Comparison of ENCODE assay signal across 9 mouse cellular contexts in genomic region chrX:97377065-97377421, GRCm38 (mm10). TPM values are rescaled to one million over a fixed set of nuclear protein-coding genes. Genes with fewer than 3 reads are reported as not detected.
A peak's percentile ranks its signal among the peaks of the same experiment; 100 is the strongest.
DNase-seq lines count a peak whose midpoint lies in the region; ATAC-seq and TF ChIP-seq lines count a peak whose summit lies in the region.
"Had no signal": no experiment of that assay in that cellular context is flagged by ENCODE, and none has a peak within 500 bp of the region (broad histone marks: within the 10 kb centered on the region; RNA-seq: fewer than 3 reads in every experiment).

Gene Eda2r, minus strand, starts transcription at chrX:97377216.

- DNase-seq in layer of hippocampus, adult 11-12 months (ENCODE audit: low spot score), result peak; percentile 3
- no peak for DNase-seq in layer of hippocampus, adult 2 months (ENCODE audit: low spot score in 2 of 2)
- peak; percentile 79 for DNase-seq in embryo, embryonic 11 days
- DNase-seq in gonadal fat pad, adult 2 months (ENCODE audit: low read depth), result peak; percentile 38
- no peak for DNase-seq in right cerebral cortex, adult 2 months (ENCODE audit: low spot score in 2 of 2)

- ATAC-seq in intestine, embryonic 15.5 days, result peak; percentile 99
- peak; percentile 68 for ATAC-seq in liver, embryonic 16.5 days (ENCODE audit: low read depth)
- ATAC-seq in neural tube, embryonic 13.5 days (ENCODE audit: low read depth), result peak; percentile 94

- no peak for TF ChIP-seq CTCF in layer of hippocampus, adult 2 months (conservative IDR thresholded peaks at IDR 0.05)

- H3K36me3 ChIP-seq in intestine, embryonic 15.5 days, result no peaks in the 10 kb centered on the region
- H3K36me3 ChIP-seq in liver, embryonic 16.5 days (ENCODE audit: control insufficient read depth, insufficient read depth), result no peaks in the 10 kb centered on the region
- H3K36me3 ChIP-seq in neural tube, embryonic 13.5 days, result no peaks in the 10 kb centered on the region

- WGBS in intestine, embryonic 15.5 days, result 16% methylated on average over 8 of the region's 8 CpGs
- WGBS in liver, embryonic 16.5 days (ENCODE audit: insufficient replicate concordance), result 18% methylated on average over 8 of the region's 8 CpGs
- 12% methylated on average over 8 of the region's 8 CpGs for WGBS in neural tube, embryonic 13.5 days

- no peak within 1 kb of the TSS for H3K4me3 ChIP-seq in layer of hippocampus, adult 2 months
- H3K4me3 ChIP-seq in intestine, embryonic 15.5 days (replicated peaks), result peak within 1 kb of the TSS; percentile 4; the same call in 1 of the 2 replicates
- H3K4me3 ChIP-seq in liver, embryonic 16.5 days (ENCODE audit: low read depth, low read length), result no peak within 1 kb of the TSS
- peak within 1 kb of the TSS; percentile 19 for H3K4me3 ChIP-seq in neural tube, embryonic 13.5 days

- H3K9ac ChIP-seq in intestine, embryonic 15.5 days, result no peak within 1 kb of the TSS
- no peak within 1 kb of the TSS for H3K9ac ChIP-seq in liver, embryonic 16.5 days (ENCODE audit: low read depth, low read length)
- no peak within 1 kb of the TSS for H3K9ac ChIP-seq in neural tube, embryonic 13.5 days

- peak within 1 kb of the TSS; percentile 46 for H3K4me2 ChIP-seq in intestine, embryonic 15.5 days (replicated peaks)
- H3K4me2 ChIP-seq in liver, embryonic 16.5 days (ENCODE audit: low read depth, low read length), result peak within 1 kb of the TSS; percentile 13; the same call in 1 of the 2 replicates
- peak within 1 kb of the TSS; percentile 51 for H3K4me2 ChIP-seq in neural tube, embryonic 13.5 days

- no peak within 1 kb of the TSS for H3K27ac ChIP-seq in layer of hippocampus, adult 2 months
- H3K27ac ChIP-seq in intestine, embryonic 15.5 days, result no peak within 1 kb of the TSS
- H3K27ac ChIP-seq in liver, embryonic 16.5 days (ENCODE audit: low read length), result no peak within 1 kb of the TSS
- no peak within 1 kb of the TSS for H3K27ac ChIP-seq in neural tube, embryonic 13.5 days (replicated peaks)

- H3K4me1 ChIP-seq in intestine, embryonic 15.5 days (replicated peaks), result no peaks in the 10 kb centered on the region
- no peaks in the 10 kb centered on the region for H3K4me1 ChIP-seq in liver, embryonic 16.5 days (ENCODE audit: control insufficient read depth, low read depth, low read length)
- no peaks in the 10 kb centered on the region; the same call in 1 of the 2 replicates for H3K4me1 ChIP-seq in neural tube, embryonic 13.5 days (replicated peaks)

- H3K27me3 ChIP-seq in intestine, embryonic 15.5 days (replicated peaks), result no peaks in the 10 kb centered on the region
- no peaks in the 10 kb centered on the region for H3K27me3 ChIP-seq in liver, embryonic 16.5 days (ENCODE audit: control insufficient read depth, insufficient read depth, low read depth, low read length)
- no peaks in the 10 kb centered on the region for H3K27me3 ChIP-seq in neural tube, embryonic 13.5 days
- H3K27me3 ChIP-seq: CH12.LX had no signal

- no peaks in the 10 kb centered on the region for H3K9me3 ChIP-seq in intestine, embryonic 15.5 days
- no peaks in the 10 kb centered on the region for H3K9me3 ChIP-seq in liver, embryonic 16.5 days (replicated peaks; ENCODE audit: control insufficient read depth, low read length)
- no peaks in the 10 kb centered on the region for H3K9me3 ChIP-seq in neural tube, embryonic 13.5 days

RNA-seq across cellular contexts. Expression of gene Eda2r, which starts in this region (rescaled TPM):
- total RNA-seq in layer of hippocampus, adult 2 months (2021), result under 1 TPM; 0.17 to 0.33 TPM
- 1.1 and 1.4 TPM in 2 replicates for polyA plus RNA-seq in gonadal fat pad, adult 2 months (2012; rRNA removed)
- 0.96 and 1.0 TPM in 2 replicates for polyA plus RNA-seq in intestine, embryonic 15.5 days (2015; fragmentation: Nextera tagmentation; extraction: Ambion mirVana)
- polyA plus RNA-seq in liver, embryonic 16.5 days (2015; fragmentation: Nextera tagmentation; extraction: Ambion mirVana), result 0.14 and 0.15 TPM in 2 replicates
- 0.49 and 0.83 TPM in 2 replicates for polyA plus RNA-seq in neural tube, embryonic 13.5 days (2015; fragmentation: Nextera tagmentation; extraction: Ambion mirVana)

Comparison
In these comparisons a context has a peak if more than half of its experiments do, and no peak if none do; other contexts are left out.
1. DNase-seq: peak in layer of hippocampus, adult 11-12 months (single experiment), embryo, embryonic 11 days (single experiment) and gonadal fat pad, adult 2 months (single experiment); none in layer of hippocampus, adult 2 months (0 of 2) and right cerebral cortex, adult 2 months (0 of 2).
2. Peak in ATAC-seq and H3K4me2 ChIP-seq in liver, embryonic 16.5 days; RNA of the gene not detected or under 1 TPM.
3. Peak in ATAC-seq, H3K4me3 ChIP-seq and H3K4me2 ChIP-seq in neural tube, embryonic 13.5 days; RNA of the gene not detected or under 1 TPM.
4. Peak in every context shown above with its lines, with median percentiles within 50 percentile points of each other: ATAC-seq and H3K4me2 ChIP-seq.